Mouse (Mus musculus) 416B (cell line): ENCODE results near the gene Icam1.
A peak's percentile ranks its signal among the peaks of the same experiment; 100 is the strongest.

Experiments
- DNase-seq: peaks from one replicate; pipeline ENCODE4 v3.0.0; 2011; ENCODE audit warnings: low read depth

Gene Icam1

DNA sequence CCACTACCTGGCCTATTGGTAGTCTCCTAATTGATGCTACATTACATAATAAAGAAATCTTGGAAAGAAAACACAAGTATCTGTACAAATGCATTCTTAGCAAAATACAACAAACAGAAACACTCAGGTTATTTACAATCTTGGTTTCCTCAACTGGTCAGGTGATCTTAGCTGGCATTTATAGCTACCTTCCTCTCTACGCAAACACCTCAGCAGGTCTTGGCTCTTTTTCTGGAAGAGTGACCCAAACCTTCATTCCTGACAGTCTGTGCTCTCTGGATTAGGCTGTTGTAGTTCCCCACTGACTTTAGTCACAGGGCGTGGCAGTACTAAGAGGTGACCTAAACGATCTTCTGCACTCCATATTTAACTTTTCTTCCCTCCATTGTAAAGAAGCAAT lies 29.4 kb downstream of the Icam1 start:
- DNase-seq, result no peak

- DNase-seq, result no peak
These were observed 35.8 kb downstream of the Icam1 start for GRCm38 (mm10) chr9:21051578-21051977.

DNA sequence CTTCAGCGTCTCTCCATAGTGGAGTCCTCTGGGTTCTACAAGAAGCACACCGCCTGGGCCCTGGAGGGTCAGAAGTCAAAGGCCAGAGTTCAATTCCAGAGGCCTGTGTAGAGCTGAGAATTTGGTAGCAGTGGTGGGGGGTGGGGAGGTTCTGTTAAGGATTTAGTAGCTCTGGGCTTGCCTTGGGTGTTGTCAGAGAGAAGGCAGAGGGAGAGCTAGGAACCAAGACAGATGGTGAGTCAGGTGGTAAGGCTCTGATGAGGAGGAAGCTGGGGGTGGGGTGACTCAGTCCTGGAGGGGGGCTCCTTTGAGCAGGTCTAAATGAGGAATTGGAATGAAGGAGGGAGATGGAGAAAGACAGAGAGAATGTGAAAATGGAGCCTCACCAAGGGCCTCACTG lies 47.1 kb downstream of the Icam1 start:
- DNase-seq, result no peak

- DNase-seq, result no peak
These were observed 51.4 kb downstream of the Icam1 start, which contains the start of gene Zglp1 for GRCm38 (mm10) chr9:21067006-21067684. Zglp1 (minus strand) TSS chr9:21067093.

- DNase-seq, result peak; percentile 44
These were observed 56.9 kb downstream of the Icam1 start for GRCm38 (mm10) chr9:21072641-21073040.

DNA sequence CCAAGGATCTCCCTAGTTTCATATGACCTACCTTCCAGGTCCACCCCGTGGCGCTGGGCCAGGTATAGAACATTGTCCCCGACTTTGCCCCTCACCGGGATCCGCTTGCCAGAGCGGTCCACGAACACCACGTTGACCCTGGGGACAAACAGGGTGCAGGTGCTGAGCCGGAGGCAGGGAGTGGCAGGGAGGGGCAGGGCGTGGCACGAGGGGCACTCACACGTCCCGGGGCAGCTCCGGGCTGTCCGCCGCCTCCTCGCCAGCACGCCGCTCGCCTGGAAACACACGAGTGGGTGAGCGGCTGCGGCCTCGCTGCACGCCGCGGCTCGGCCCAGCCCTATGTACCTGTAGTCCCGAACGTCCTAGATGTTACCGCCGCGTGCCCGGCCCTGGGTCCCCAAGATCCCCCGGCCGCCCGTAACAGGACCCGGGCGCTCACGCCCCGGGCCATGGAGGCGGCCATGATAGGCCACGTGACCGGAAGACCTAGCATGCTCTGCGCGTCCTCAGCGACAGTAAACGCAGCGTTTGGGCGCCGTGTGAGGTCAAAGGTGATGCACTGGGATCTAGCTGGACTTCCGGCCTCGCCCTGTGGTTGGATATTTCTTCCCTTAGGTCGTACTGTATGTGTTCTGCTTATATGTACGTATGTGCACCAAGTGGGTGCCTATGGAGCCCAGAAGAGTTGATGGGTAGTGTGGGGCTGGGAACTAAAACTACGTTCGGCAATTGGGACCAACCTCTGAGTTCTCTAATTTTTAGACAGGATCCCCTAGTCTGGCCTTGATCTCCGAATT lies 57.5 kb downstream of the Icam1 start, which contains the start of the genes Gm49373 and Fdx1l:
Gene Gm49373 (minus strand): TSS at position 53 of the 797 bp plus-strand sequence.
Gene Fdx1l (minus strand): TSS at position 571 of the 797 bp plus-strand sequence.
- DNase-seq, result peak; percentile 94

GRCm38 (mm10) chr9:21074173-21074572 lies 58.4 kb downstream of the Icam1 start:
- DNase-seq, result no peak

DNA sequence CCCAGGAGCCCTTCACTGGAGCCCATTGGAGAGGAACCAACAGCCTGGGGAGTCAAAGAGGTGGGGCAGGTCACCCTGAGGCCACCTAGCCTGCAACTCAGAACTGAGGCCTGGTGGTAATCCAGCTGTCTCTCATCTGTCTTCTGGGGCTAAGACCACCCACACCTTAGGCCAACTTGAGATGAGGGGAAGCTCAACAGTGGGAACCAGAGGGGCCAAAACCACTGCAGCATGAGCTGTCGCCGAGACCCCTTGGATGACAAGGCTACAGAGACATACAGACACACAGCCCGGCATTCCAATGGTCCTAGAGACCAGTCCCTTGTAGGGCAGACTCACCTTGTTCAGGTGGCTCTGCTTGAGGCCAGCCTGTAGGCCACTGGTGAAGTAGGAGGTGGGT lies 59.8 kb downstream of the Icam1 start:
- DNase-seq, result no peak
